Mouse (Mus musculus) embryonic facial prominence, embryonic 14.5 days (tissue): ENCODE measurements at regions not wholly inside any gene's neighbourhood (a gene's known extent, or its start where the extent isn't known, plus 50 kb on each side); places are given as distances from the start of the nearest gene placed in this dataset.

ENCODE experiments used
- ATAC-seq: fragments of 200-750 bp; cut with Nextera tagmentation; 2 replicates; pipeline ENCODE4 v1.8.0; 2017; ENCODE audit warnings: low read depth, moderate number of reproducible peaks, moderate TSS enrichment
- DNase-seq: peaks from one replicate; pipeline ENCODE4 v3.0.0-alpha.2; 2015; ENCODE audit warnings: low spot score
- H3K27ac ChIP-seq: fragments of 300-500 bp; sonication (generic); replicated peaks from 2 replicates; pipeline ENCODE4 v1.5.1; 2014; ENCODE audit warnings: low read depth, mild to moderate bottlenecking, low read length, moderate library complexity
- H3K27me3 ChIP-seq: fragments of 300-500 bp; sonication (generic); replicated peaks from 2 replicates; pipeline ENCODE4 v1.6.1; 2014; ENCODE audit warnings: low read length; ENCODE audit not compliant: control insufficient read depth, insufficient read depth
- H3K36me3 ChIP-seq: fragments of 300-500 bp; sonication (generic); 2 replicates; pipeline ENCODE4 v1.6.1; 2014; ENCODE audit warnings: low read length, mixed read lengths; ENCODE audit not compliant: control insufficient read depth, insufficient read depth
- H3K4me1 ChIP-seq: fragments of 300-500 bp; sonication (generic); 2 replicates; pipeline ENCODE4 v1.6.1; 2014; ENCODE audit warnings: antibody characterized with exemption, low read length; ENCODE audit not compliant: control insufficient read depth, insufficient read depth
- H3K4me2 ChIP-seq: fragments of 300-500 bp; sonication (generic); 2 replicates; pipeline ENCODE4 v1.6.1; 2014; ENCODE audit warnings: low read depth, mild to moderate bottlenecking, low read length, moderate library complexity, mixed read lengths
- H3K4me3 ChIP-seq: fragments of 300-500 bp; sonication (generic); 2 replicates; pipeline ENCODE4 v1.5.1; 2014; ENCODE audit warnings: low read depth, mild to moderate bottlenecking, low read length
- H3K9ac ChIP-seq: fragments of 300-500 bp; sonication (generic); 2 replicates; pipeline ENCODE4 v1.6.1; 2014; ENCODE audit warnings: low read depth, mild to moderate bottlenecking, low read length, moderate library complexity, mixed read lengths
- H3K9me3 ChIP-seq: fragments of 300-500 bp; sonication (generic); 2 replicates; pipeline ENCODE4 v1.6.1; 2016; ENCODE audit warnings: low read length; ENCODE audit not compliant: control insufficient read depth
- WGBS: fragments of 180-500 bp; shearing (Covaris S2); extraction: QIAGEN DNeasy Blood & Tissue Kit; methylation state at CpG from one replicate; pipeline ENCODE4 v1.1.7; 2014; 5-methylcytosine and 5-hydroxymethylcytosine counted together

- Histone ChIP-seq H3K4me3 (no peak overlapping the region), H3K36me3 (no peaks in the 10 kb centered on the region), H3K9ac (no peak overlapping the region), H3K4me2 (no peak overlapping the region), H3K4me1 (peaks cover 4% of the 10 kb centered on the region; the same call in 1 of the 2 replicates), H3K9me3 (no peaks in the 10 kb centered on the region), H3K27ac (no peak overlapping the region), H3K27me3 (0 out of 2 replicates have a peak, but pooled peaks cover 8% of the 10 kb centered on the region)
- DNase-seq (no peak), ATAC-seq (peak; percentile 42; the same call in 1 of the 2 replicates)
- 82% methylated on average over 3 of the region's 3 CpGs for WGBS
Measured at GRCm38 (mm10) chr12:51024057-51024743, 323.7 kb upstream of the G2e3 start.

GRCm38 (mm10) chr12:51018185-51018584 lies 329.7 kb upstream of the G2e3 start:
- Histone ChIP-seq H3K9me3 (no peaks in the 10 kb centered on the region), H3K27me3 (no peaks in the 10 kb centered on the region), H3K9ac (no peak overlapping the region), H3K4me2 (no peak overlapping the region), H3K36me3 (no peaks in the 10 kb centered on the region), H3K4me3 (no peak overlapping the region), H3K4me1 (no peaks in the 10 kb centered on the region), H3K27ac (no peak overlapping the region)
- no peak for DNase-seq
- WGBS, result 74% methylated on average over 5 of the region's 5 CpGs
- ATAC-seq, result no peak

- WGBS, result 91% methylated on average over 6 of the region's 6 CpGs
- Histone ChIP-seq H3K9ac (no peak overlapping the region), H3K9me3 (no peaks in the 10 kb centered on the region), H3K4me1 (no peaks in the 10 kb centered on the region), H3K4me2 (no peak overlapping the region), H3K36me3 (no peaks in the 10 kb centered on the region), H3K4me3 (no peak overlapping the region), H3K27ac (no peak overlapping the region), H3K27me3 (no peaks in the 10 kb centered on the region)
- ATAC-seq (no peak), DNase-seq (no peak)
Measured at GRCm38 (mm10) chr12:51016081-51016480, 331.8 kb upstream of the G2e3 start.

- Histone ChIP-seq H3K4me3 (no peak overlapping the region), H3K9me3 (no peaks in the 10 kb centered on the region; the same call in 1 of the 2 replicates), H3K4me1 (no peaks in the 10 kb centered on the region), H3K27me3 (no peaks in the 10 kb centered on the region), H3K36me3 (no peaks in the 10 kb centered on the region), H3K4me2 (no peak overlapping the region), H3K9ac (no peak overlapping the region), H3K27ac (no peak overlapping the region)
- ATAC-seq (no peak), DNase-seq (no peak)
- WGBS, result 81% methylated on average over 4 of the region's 4 CpGs
Measured at GRCm38 (mm10) chr12:51009644-51010043, 338.2 kb upstream of the G2e3 start.

GRCm38 (mm10) chr12:51001722-51002592 lies 345.9 kb upstream of the G2e3 start:
- H3K4me3 ChIP-seq, result no peak overlapping the region
- no peak overlapping the region for H3K4me2 ChIP-seq
- H3K36me3 ChIP-seq, result no peaks in the 10 kb centered on the region
- no peaks in the 10 kb centered on the region for H3K9me3 ChIP-seq
- no peaks in the 10 kb centered on the region for H3K27me3 ChIP-seq
- no peak overlapping the region for H3K9ac ChIP-seq
- ATAC-seq, result peak; percentile 53
- 24% methylated on average over 12 of the region's 12 CpGs for WGBS
- H3K4me1 ChIP-seq, result peaks cover 11% of the 10 kb centered on the region; the same call in 1 of the 2 replicates
- peak; percentile 51 for DNase-seq
- no peak overlapping the region for H3K27ac ChIP-seq

GRCm38 (mm10) chr12:51001096-51001495 lies 346.8 kb upstream of the G2e3 start:
- no peak overlapping the region for H3K9ac ChIP-seq
- DNase-seq (no peak), ATAC-seq (no peak)
- no peaks in the 10 kb centered on the region for H3K9me3 ChIP-seq
- no peaks in the 10 kb centered on the region for H3K27me3 ChIP-seq
- no peak overlapping the region for H3K27ac ChIP-seq
- H3K36me3 ChIP-seq, result no peaks in the 10 kb centered on the region
- H3K4me1 ChIP-seq, result peaks cover 11% of the 10 kb centered on the region; the same call in 1 of the 2 replicates
- 49% methylated on average over 4 of the region's 4 CpGs for WGBS
- H3K4me2 ChIP-seq, result no peak overlapping the region
- no peak overlapping the region for H3K4me3 ChIP-seq

- Histone ChIP-seq H3K4me3 (no peak overlapping the region), H3K9me3 (no peaks in the 10 kb centered on the region), H3K4me1 (peaks cover 11% of the 10 kb centered on the region; the same call in 1 of the 2 replicates), H3K27me3 (no peaks in the 10 kb centered on the region), H3K4me2 (no peak overlapping the region), H3K9ac (no peak overlapping the region), H3K36me3 (no peaks in the 10 kb centered on the region), H3K27ac (no peak overlapping the region)
- 72% methylated on average over 18 of the region's 18 CpGs for WGBS
- no peak for ATAC-seq
- DNase-seq, result no peak
Measured at GRCm38 (mm10) chr12:51000281-51001075, 347.4 kb upstream of the G2e3 start.
